ENCODE assay signal across 28 mouse cellular contexts in genomic region chr7:53522195-53522917, GRCm38 (mm10).
"Had no signal": no experiment of that assay in that cellular context is flagged by ENCODE, and none has a peak within 500 bp of the region (broad histone marks: within the 10 kb centered on the region; RNA-seq: fewer than 3 reads in every experiment).

No protein-coding gene starts in this region.

- H3K27me3 ChIP-seq: embryonic facial prominence, embryonic 12.5 days; embryonic facial prominence, embryonic 13.5 days; embryonic facial prominence, embryonic 15.5 days; forebrain, embryonic 13.5 days; forebrain, embryonic 15.5 days had no signal

- H3K4me3 ChIP-seq: embryonic facial prominence, embryonic 10.5 days; embryonic facial prominence, embryonic 12.5 days; embryonic facial prominence, embryonic 13.5 days; embryonic facial prominence, embryonic 15.5 days; erythroblast, embryonic 14.5 days; forebrain, embryonic 10.5 days; forebrain, embryonic 13.5 days; forebrain, embryonic 15.5 days; gastrocnemius, adult 2 months; heart, adult 2 months had no signal

- ATAC-seq: forebrain, embryonic 13.5 days; forebrain, embryonic 14.5 days; forebrain, embryonic 15.5 days; forebrain, embryonic 16.5 days; forebrain, postnatal 0 days had no signal

- H3K9ac ChIP-seq: embryonic facial prominence, embryonic 12.5 days; embryonic facial prominence, embryonic 13.5 days; embryonic facial prominence, embryonic 15.5 days; forebrain, embryonic 13.5 days; forebrain, embryonic 15.5 days; forebrain, postnatal 0 days had no signal

- H3K9me3 ChIP-seq: embryonic facial prominence, embryonic 10.5 days; embryonic facial prominence, embryonic 12.5 days; embryonic facial prominence, embryonic 13.5 days; embryonic facial prominence, embryonic 15.5 days; forebrain, embryonic 10.5 days; forebrain, embryonic 13.5 days; forebrain, embryonic 15.5 days had no signal

- H3K4me1 ChIP-seq: embryonic facial prominence, embryonic 10.5 days; embryonic facial prominence, embryonic 12.5 days; embryonic facial prominence, embryonic 13.5 days; embryonic facial prominence, embryonic 15.5 days; forebrain, embryonic 10.5 days; forebrain, embryonic 13.5 days; forebrain, embryonic 15.5 days had no signal

- H3K4me2 ChIP-seq: embryonic facial prominence, embryonic 12.5 days; embryonic facial prominence, embryonic 13.5 days; embryonic facial prominence, embryonic 15.5 days; forebrain, embryonic 13.5 days; forebrain, embryonic 15.5 days had no signal

- DNase-seq: cerebellum, adult 18-20 months; cerebellum, adult 2 months; cerebellum, adult 8-10 months; cerebellum, adult 9-10 months; cerebellum, adult 9-11 months; cerebellum, postnatal 10 days; cerebellum, postnatal 14 days; cerebellum, postnatal 25 days; cerebellum, postnatal 36 days; embryo, embryonic 11 days; forebrain, postnatal 0 days; gastrocnemius, adult 2 months; gastrocnemius, postnatal 10 days; gastrocnemius, postnatal 14 days; gastrocnemius, postnatal 25 days; gastrocnemius, postnatal 36 days; heart, adult 18-20 months; heart, adult 2 months had no signal

- H3K27ac ChIP-seq: embryonic facial prominence, embryonic 10.5 days; embryonic facial prominence, embryonic 12.5 days; embryonic facial prominence, embryonic 13.5 days; embryonic facial prominence, embryonic 15.5 days; forebrain, embryonic 10.5 days; forebrain, embryonic 13.5 days; forebrain, embryonic 15.5 days; gastrocnemius, adult 2 months; heart, adult 2 months had no signal

- H3K36me3 ChIP-seq: embryonic facial prominence, embryonic 10.5 days; embryonic facial prominence, embryonic 12.5 days; embryonic facial prominence, embryonic 13.5 days; embryonic facial prominence, embryonic 15.5 days; forebrain, embryonic 10.5 days; forebrain, embryonic 15.5 days had no signal
